Mouse (Mus musculus) lung, postnatal 10 days (tissue): ENCODE data around the gene Lmo3.

ENCODE experiments used
- DNase-seq: peaks from one replicate; pipeline ENCODE4 v3.0.0; 2021

Gene Lmo3

GRCm38 (mm10) chr6:138581734-138582505 lies at the start of gene Lmo3:
Gene Lmo3 (minus strand): TSS chr6:138581968.
- DNase-seq: no peak

DNA sequence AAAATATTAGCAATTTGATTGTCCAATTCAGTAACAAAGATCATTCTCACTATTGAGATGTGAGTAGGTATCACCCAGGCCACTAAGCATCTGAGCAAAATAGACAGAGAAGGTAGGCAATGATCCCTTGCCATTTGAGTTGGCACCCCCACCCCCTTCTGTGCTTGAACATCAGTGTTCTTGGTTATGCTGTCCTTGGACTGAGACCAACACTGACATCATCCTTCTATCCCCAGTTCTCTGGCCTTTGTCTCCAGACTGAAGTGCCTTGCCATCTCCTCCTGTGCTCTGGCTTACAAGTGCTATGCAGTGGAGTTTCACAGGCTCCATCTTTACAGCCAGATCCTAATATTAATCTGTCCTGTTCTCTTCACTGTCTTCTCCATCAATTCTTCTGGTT lies 39.0 kb upstream of the Lmo3 start:
- DNase-seq: no peak

DNA sequence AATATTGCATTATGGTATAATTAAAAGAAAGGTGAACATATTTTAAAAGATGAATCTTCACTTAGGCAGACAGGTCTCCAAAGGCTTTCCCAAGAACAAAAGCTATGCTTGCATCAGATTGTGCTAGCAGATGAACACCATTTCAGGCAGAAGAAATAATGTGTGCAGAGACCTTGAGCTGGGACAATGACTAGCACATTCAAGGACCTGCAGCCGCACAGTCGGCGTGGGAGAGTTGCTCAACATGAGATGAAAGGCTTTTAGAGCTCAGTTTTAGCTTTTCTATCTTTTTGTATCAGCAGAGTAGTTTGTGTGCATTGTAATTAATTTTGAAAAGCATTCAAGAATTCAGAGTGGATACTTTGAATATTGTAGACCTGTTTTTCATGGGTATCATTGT lies 36.6 kb upstream of the Lmo3 start:
- DNase-seq: no peak

DNA sequence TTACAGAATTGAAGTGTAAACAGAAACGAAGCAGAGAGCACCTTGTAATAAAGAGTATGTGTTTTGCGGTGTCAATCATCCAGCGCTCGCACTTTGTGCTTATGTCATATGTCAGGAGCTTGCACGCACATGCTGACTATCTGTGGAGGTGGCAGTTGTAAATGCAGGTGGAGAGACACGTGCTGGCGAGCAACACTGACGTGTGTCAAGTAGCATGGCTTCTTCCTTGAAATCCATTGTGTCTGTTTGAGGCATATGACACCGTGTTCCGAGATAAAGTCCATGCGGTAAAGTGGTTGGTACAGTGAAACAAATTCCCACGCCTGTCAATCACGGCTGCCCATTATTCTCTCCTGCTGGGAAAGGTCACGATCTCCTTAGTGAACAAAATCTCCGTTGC lies 15.2 kb upstream of the Lmo3 start:
- no peak for DNase-seq

DNA sequence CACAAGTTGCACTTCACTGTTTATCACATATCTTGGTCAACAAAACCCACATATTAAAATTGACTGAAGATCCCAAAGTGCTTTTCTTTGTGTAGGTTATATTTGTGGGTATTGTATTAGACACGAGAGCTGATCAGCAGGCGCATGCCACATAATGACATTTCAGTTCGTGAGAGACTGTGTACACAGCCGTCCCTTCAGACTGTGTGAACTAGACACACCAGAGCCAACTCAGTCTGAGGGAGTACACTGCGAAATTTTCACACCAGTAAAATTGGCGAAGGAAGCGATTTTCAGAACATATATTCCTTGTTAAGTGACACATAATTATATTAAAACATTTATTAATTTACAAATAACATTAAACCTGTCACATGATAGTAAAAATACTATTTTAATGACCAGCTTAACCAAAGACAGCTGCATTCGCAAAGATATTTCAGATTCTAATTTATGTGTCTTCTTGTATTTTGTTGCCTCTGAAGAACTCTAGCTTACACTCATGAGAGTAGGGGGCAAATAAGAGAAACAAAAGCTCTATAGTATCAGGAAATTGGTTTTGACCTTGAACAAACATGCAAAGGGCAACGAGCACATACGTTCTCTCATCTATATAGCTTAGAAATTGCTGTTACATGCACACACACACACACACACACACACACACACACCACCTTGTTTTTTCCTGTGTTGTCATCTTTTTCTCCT lies 14.4 kb upstream of the Lmo3 start:
- no peak for DNase-seq

GRCm38 (mm10) chr6:138583314-138583713 lies 1.5 kb upstream of the Lmo3 start:
- peak; percentile 2 for DNase-seq

DNA sequence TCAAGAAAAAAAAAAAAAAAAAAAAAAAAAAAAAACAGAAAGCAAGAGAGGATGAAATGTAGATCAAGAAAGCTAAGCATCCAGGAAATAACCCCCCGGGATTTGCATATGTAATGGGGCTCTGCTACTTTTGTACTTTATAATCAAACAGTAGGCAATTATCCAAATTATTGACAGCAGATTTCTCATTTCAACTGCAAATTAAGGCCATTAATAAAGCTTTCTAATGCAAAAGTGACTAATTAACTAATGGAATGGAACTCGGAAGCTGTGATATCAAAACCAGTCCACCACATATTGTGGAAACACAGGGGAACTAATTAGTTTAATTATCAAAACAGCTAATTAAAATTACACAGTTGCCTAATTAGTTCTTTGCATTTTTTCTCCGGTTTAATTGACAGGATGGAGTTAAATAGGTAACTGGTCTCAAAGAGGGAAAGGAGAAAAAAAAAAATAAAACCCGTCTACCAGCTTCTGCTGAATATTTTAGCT lies 785 bp upstream of the Lmo3 start:
- no peak for DNase-seq

DNA sequence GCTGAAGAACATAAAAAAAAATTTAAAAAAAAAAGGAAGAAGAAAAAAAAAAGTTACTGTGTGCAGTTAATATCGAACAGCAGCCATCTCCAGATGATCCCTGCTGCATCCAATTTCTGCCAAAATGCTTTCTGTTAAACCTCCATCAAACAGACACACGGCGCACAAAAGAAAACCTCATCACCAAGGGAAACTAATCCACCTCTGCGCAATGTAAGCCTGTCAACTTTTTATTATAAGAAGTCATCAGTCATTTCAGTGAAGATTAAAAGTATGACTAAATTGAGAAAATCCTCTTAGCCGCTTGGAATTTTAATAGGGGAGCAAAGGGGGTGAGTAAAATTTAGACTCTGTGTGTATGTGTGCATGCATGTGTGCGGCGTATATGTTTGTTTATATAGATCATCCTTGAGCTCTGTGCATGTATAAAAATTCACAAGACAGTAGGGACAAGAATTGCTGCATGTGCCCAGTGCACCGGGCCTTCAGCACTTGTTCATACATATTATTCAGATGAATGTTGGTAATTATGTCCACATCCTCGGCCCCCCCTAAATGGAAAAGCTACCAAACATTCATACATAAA lies 1.2 kb downstream of the Lmo3 start:
- DNase-seq: no peak

- DNase-seq: no peak
These were observed 18.4 kb downstream of the Lmo3 start for GRCm38 (mm10) chr6:138563416-138563815.

GRCm38 (mm10) chr6:138552144-138552543 lies 29.6 kb downstream of the Lmo3 start:
- peak; percentile 37 for DNase-seq

- DNase-seq: no peak
These were observed 46.9 kb downstream of the Lmo3 start for GRCm38 (mm10) chr6:138534879-138535278.

- DNase-seq: no peak
These were observed 75.1 kb downstream of the Lmo3 start for GRCm38 (mm10) chr6:138506642-138507041.

GRCm38 (mm10) chr6:138503946-138504345 lies 77.8 kb downstream of the Lmo3 start:
- no peak for DNase-seq

- DNase-seq: no peak
These were observed 98.9 kb downstream of the Lmo3 start for GRCm38 (mm10) chr6:138482834-138483233.

DNA sequence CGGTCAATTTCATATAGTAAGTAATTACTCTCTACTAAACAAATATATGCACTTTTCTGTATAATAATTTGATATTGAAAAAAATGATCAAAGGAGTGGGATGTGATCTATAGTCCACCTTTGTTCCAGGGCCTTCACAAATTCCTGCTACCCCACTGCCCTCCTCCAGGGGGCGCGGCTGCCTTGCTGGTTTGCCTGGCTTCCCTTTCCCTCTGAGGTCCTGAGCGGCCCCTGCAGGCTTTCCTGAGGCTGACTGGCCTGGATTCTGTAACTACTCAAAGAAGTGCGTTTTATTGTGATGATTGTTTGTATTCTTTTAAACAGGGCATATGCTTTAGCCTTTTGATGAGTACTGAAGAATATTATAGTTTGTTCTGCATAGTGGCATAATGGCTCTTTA lies 104.2 kb downstream of the Lmo3 start:
- peak; percentile 73 for DNase-seq

DNA sequence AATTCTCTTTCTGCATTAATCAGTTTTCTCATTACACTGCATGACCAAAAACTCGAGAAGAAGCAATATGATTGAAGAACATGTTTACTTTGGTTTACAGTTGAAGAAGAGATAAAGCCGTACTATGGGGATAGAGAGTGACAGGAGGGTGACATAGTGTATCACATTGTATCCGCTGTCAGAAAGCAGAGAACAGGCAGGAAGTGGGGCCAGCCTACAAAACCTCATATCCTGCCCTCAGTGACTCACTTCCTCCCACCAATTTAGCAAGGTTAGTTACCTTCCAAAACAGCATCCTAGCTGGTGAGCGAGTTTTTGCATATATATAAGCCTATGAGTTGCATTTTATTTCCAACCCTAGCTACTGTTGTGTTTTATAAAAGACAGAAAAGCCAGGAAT lies 112.6 kb downstream of the Lmo3 start:
- no peak for DNase-seq

DNA sequence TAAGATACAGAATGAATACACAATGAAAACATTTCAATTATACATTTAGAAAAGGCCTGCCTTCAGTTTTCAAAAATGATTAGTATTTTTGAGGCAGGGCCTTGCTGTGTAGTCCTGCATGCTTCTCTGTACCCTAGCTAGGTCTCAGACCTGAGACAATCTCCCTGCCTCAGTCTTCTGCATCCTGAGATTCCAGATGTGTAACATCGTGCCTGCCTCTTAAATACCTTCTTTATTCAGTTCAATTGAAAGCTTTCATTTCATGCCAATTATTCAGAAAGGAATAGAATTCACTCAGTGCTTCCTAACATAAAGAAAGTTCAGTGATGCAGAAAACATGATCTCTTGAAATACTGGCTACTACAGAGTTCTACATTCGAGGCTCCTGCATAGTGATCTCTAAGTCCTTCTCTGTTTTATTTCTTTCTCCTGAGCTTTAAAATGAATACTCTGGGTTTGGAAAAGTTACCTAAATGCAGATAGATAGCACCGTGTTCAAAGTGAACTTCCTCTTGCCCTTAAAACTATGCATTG lies 137.2 kb downstream of the Lmo3 start:
- no peak for DNase-seq

DNA sequence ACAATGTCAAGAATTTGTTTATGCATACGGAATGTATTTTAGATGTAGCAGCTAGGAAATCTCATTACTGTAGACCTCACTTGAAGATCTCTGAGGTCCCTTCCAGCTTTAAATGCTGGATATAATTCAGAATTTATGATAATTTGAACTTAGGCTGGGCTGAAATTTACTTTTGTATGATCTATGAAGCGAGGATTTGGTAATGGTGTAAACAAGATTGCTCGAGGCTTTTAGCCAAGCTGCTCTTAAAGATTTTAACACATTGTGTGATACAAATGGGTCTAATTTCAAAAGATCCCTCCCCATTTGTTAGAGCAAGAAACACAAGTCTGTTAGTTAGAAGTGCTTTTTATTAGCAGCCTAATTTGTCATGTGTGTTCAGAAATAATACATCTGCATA lies 144.4 kb downstream of the Lmo3 start:
- no peak for DNase-seq

GRCm38 (mm10) chr6:138436813-138437212 lies 145.0 kb downstream of the Lmo3 start:
- no peak for DNase-seq

GRCm38 (mm10) chr6:138427394-138427793 lies 154.4 kb downstream of the Lmo3 start:
- DNase-seq: no peak

DNA sequence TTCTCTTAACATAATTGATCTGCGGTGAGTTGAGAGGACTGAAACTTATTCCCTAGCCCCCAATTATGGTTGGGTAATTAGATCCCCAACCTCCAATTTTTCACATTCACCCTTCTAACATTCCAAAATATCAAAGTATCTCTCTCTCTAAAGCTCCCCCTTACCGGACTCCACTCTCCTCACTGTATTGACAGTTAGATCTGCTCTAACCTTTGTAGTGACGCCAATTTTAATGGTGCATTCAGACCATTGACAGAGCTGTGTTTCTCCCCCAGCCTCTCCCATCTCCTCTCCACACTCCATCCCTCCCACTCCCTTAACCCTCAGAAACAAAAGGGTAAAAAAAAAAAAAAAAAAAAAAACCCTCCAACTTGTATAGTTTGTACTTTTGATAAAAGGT lies 154.9 kb downstream of the Lmo3 start:
- no peak for DNase-seq

GRCm38 (mm10) chr6:138424514-138425225 lies 157.1 kb downstream of the Lmo3 start:
- DNase-seq: no peak
